Mouse (Mus musculus) limb, embryonic 15.5 days (tissue): ENCODE data around the gene Naa40. TPM values are rescaled to one million over a fixed set of nuclear protein-coding genes. Genes with fewer than 3 reads are reported as not detected.

Experiments used
- ATAC-seq: fragments of 200-750 bp; cut with Nextera tagmentation; 2 replicates; pipeline ENCODE4 v1.8.0; 2017; ENCODE audit warnings: low read depth, moderate TSS enrichment; ENCODE audit not compliant: insufficient number of reproducible peaks, low FRiP score, low TSS enrichment
- H3K27ac ChIP-seq: fragments of 300-500 bp; sonication (generic); 2 replicates; pipeline ENCODE4 v1.5.1; 2015; ENCODE audit warnings: moderate library complexity, mild to moderate bottlenecking, inconsistent platforms
- H3K27me3 ChIP-seq: fragments of 300-500 bp; sonication (generic); 2 replicates; pipeline ENCODE4 v1.6.1; 2015; ENCODE audit warnings: inconsistent platforms
- H3K36me3 ChIP-seq: fragments of 300-500 bp; sonication (generic); 2 replicates; pipeline ENCODE4 v1.6.1; 2015; ENCODE audit warnings: inconsistent platforms
- H3K4me1 ChIP-seq: fragments of 300-500 bp; sonication (generic); 2 replicates; pipeline ENCODE4 v1.6.1; 2015; ENCODE audit warnings: inconsistent platforms
- H3K4me2 ChIP-seq: fragments of 300-500 bp; sonication (generic); 2 replicates; pipeline ENCODE4 v1.6.1; 2015; ENCODE audit warnings: mild to moderate bottlenecking, inconsistent platforms
- H3K4me3 ChIP-seq: fragments of 300-500 bp; sonication (generic); 2 replicates; pipeline ENCODE4 v1.5.1; 2015; ENCODE audit warnings: mild to moderate bottlenecking, inconsistent platforms
- H3K9ac ChIP-seq: fragments of 300-500 bp; sonication (generic); 2 replicates; pipeline ENCODE4 v1.6.1; 2015; ENCODE audit warnings: inconsistent platforms
- H3K9me3 ChIP-seq: fragments of 300-500 bp; sonication (generic); 2 replicates; pipeline ENCODE4 v1.6.1; 2016; ENCODE audit warnings: inconsistent platforms
- WGBS: fragments of 180-500 bp; shearing (Covaris S2); methylation state at CpG from one replicate; pipeline ENCODE4 v1.1.7; 2015; 5-methylcytosine and 5-hydroxymethylcytosine counted together
- polyA plus RNA-seq: library from polyadenylated mRNA; unstranded; fragments of >200 nt; fragmentation: Nextera tagmentation; extraction: Ambion mirVana; gene quantifications from 2 replicates; pipeline ENCODE4 v1.2.1, GENCODE M21; 2015

The Naa40 gene
- polyA plus RNA-seq, 1 experiment from 2014 or later = 45.0 TPM

DNA sequence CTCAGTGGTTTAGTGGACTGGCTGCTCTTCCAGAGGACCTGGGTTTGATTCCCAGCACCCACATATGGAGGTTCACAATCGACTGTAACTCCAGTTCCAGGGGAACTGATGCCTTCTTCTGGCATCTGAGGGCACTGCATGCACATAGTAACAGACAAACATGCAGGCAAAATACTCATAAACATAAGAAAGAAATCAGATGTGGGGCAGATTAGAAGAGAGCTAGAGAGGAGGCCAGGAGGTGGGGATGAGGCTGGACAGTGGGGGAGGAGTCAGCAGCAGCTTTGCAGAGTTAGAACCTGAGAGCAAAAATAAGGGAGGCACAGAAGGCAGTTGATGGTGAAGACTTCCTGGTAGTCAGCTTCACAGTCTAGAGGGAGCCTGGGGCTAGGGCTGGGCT, 21.6 kb upstream of the Naa40 start:
- no peak for ATAC-seq

DNA sequence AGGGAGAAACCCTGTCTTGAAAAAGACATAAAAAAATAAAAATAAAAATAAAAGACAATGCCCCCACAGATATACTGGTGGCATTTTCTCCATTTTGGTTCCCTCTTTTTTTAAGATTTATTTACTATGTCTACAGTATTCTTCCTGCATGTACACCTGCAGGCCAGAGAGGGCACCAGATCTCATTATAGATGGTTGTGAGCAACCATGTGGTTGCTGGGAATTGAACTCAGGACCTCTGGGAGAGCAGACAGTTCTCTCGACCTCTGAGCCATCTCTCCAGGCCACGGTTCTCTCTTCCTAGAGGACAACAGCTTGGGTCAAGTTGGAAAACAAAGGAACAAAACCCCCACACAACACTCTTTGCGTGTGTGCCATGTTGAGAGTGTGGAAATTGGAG, 21.0 kb upstream of the Naa40 start:
- no peak overlapping the region for H3K4me2 ChIP-seq
- H3K4me1 ChIP-seq = peaks cover 31% of the 10 kb centered on the region
- H3K36me3 ChIP-seq = no peaks in the 10 kb centered on the region
- no peak overlapping the region for H3K4me3 ChIP-seq
- no peaks in the 10 kb centered on the region for H3K9me3 ChIP-seq
- ATAC-seq = no peak
- 92% methylated on average over 3 of the region's 3 CpGs for WGBS
- H3K27me3 ChIP-seq = no peaks in the 10 kb centered on the region
- no peak overlapping the region for H3K27ac ChIP-seq
- no peak overlapping the region for H3K9ac ChIP-seq

More for the DNA sequence above, 21.6 kb upstream of the Naa40 start:
- Histone ChIP-seq H3K27ac (no peak overlapping the region), H3K4me1 (peaks cover 37% of the 10 kb centered on the region), H3K36me3 (no peaks in the 10 kb centered on the region), H3K9me3 (no peaks in the 10 kb centered on the region), H3K4me3 (no peak overlapping the region), H3K4me2 (no peak overlapping the region), H3K27me3 (no peaks in the 10 kb centered on the region), H3K9ac (no peak overlapping the region)
- 80% methylated on average over 1 of the region's 1 CpGs for WGBS

DNA sequence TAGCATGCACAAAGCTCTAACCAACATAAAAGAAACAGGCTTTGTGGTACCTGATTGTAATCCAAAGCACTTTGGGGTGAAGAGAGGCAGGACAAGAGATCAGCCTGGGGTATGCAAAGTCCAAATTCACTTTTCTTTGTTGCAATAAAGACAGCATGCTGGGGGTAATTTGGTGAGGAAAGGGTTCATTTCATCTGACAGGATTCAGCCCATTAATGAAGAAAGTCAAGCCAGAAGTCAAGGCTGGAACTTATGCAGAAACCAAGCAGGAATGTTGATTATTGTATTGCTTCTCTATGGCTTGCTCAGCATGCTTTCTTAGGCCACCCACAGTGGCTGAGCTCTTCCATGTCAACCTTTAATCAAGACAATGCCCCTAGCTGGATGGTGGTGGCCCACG, 20.5 kb upstream of the Naa40 start:
- Histone ChIP-seq H3K27me3 (no peaks in the 10 kb centered on the region), H3K4me1 (peaks cover 26% of the 10 kb centered on the region), H3K4me2 (no peak overlapping the region), H3K36me3 (no peaks in the 10 kb centered on the region), H3K9me3 (no peaks in the 10 kb centered on the region), H3K27ac (no peak overlapping the region), H3K4me3 (no peak overlapping the region), H3K9ac (no peak overlapping the region)
- WGBS = 94% methylated on average over 1 of the region's 1 CpGs
- ATAC-seq = no peak

DNA sequence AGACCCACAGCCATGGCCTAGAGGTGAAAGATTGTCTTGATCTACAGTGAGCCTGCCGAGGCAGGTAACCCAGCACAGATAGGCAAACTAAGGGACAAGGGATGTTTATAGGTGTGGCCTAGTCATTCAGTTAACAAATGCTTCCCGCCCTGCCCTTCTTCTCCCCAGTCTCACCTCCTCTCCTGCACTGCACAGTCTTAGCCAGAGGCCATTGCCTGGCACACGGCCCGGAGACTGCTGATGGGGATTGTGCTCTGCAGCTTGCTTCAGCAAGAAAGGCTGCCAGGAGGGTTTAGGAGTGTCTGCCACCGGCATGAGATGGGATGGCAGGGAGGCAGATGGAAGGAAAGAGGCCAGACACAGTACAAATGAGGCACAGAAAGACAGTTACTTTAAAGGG, 16.9 kb upstream of the Naa40 start:
- H3K9me3 ChIP-seq = no peaks in the 10 kb centered on the region
- no peak overlapping the region for H3K9ac ChIP-seq
- no peak overlapping the region for H3K4me2 ChIP-seq
- no peak overlapping the region for H3K4me3 ChIP-seq
- H3K4me1 ChIP-seq = no peaks in the 10 kb centered on the region
- no peak overlapping the region for H3K27ac ChIP-seq
- no peaks in the 10 kb centered on the region for H3K27me3 ChIP-seq
- 66% methylated on average over 5 of the region's 5 CpGs for WGBS
- no peaks in the 10 kb centered on the region for H3K36me3 ChIP-seq
- ATAC-seq = no peak

DNA sequence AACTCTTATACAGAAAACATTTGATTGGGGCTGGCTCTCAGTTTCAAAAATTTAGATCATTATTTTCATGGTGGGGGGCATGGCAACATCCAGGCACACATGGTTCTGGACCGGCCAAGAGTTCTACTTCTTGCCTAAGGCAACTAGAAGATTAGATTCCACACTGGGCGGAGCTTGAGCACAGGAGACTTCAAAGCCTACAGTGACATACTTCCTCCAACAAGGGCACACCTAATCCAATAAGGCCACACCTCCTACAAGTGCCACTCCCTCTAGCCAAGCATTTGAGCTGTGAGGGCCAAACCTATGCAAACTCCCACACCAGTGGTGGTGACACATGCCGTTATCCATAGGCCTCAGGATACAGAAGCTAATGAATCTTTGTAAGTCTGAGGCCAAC, 5.0 kb upstream of the Naa40 start:
- peaks cover 4% of the 10 kb centered on the region; the same call in 1 of the 2 replicates for H3K4me1 ChIP-seq
- H3K27me3 ChIP-seq = no peaks in the 10 kb centered on the region
- no peaks in the 10 kb centered on the region for H3K9me3 ChIP-seq
- no peak overlapping the region for H3K9ac ChIP-seq
- H3K27ac ChIP-seq = no peak overlapping the region
- no peak overlapping the region for H3K4me2 ChIP-seq
- ATAC-seq = no peak
- H3K4me3 ChIP-seq = no peak overlapping the region
- no peaks in the 10 kb centered on the region for H3K36me3 ChIP-seq
- 60% methylated on average over 3 of the region's 3 CpGs for WGBS

DNA sequence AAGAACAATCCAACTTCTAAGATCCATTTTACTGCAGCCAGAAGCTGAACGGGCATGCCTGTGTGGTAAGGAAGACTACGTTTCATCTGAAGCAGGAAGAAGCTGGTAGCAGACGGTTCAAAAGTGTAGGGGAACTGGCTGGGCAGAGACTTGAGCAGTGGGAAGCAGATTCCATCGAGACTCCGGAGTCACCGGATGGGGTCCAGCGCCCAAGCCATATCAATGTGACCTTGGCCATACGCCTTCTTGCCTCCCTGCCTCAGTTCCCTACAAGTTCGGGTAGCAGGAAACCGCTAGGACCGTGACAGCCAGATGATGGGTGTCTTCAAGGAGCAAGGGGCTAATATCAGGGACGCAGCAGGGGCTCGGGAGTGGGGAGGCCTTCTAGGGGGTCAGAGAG, 692 bp downstream of the Naa40 start:
- Histone ChIP-seq H3K4me2 (peak overlapping the region; percentile 92), H3K36me3 (0 out of 2 replicates have a peak, but pooled peaks cover 14% of the 10 kb centered on the region), H3K4me3 (peak overlapping the region; percentile 84), H3K9me3 (no peaks in the 10 kb centered on the region), H3K27me3 (no peaks in the 10 kb centered on the region), H3K27ac (peak overlapping the region; percentile 81), H3K4me1 (peaks cover 21% of the 10 kb centered on the region), H3K9ac (peak overlapping the region; percentile 81)
- no peak for ATAC-seq
- WGBS = 3% methylated on average over 13 of the region's 13 CpGs

DNA sequence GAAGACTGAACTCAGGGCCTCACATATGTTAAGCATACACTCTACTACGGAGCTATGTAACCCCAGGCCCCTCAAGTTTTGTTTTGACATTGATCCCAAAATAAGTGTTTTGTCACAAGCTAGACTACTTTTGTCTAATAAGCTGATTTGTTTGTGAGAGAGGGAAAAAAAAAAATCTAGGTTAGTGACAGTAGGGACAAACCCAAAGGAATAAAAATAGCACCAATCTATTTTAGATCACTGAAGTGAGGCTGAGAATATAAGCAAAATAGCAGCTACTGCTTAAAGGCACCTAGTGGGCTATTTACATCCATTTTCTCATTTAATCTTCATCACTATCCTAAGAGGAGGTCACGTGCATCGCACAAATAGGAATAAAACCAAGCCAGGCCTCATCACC, 1.4 kb downstream of the Naa40 start:
- 88% methylated on average over 3 of the region's 3 CpGs for WGBS
- Histone ChIP-seq H3K4me2 (peak overlapping the region; percentile 92), H3K9ac (peak overlapping the region; percentile 81; the same call in 1 of the 2 replicates), H3K27me3 (no peaks in the 10 kb centered on the region), H3K4me3 (peak overlapping the region; percentile 84; the same call in 1 of the 2 replicates), H3K27ac (no peak overlapping the region), H3K36me3 (peaks cover 16% of the 10 kb centered on the region; the same call in 1 of the 2 replicates), H3K4me1 (peaks cover 22% of the 10 kb centered on the region), H3K9me3 (no peaks in the 10 kb centered on the region)
- no peak for ATAC-seq

DNA sequence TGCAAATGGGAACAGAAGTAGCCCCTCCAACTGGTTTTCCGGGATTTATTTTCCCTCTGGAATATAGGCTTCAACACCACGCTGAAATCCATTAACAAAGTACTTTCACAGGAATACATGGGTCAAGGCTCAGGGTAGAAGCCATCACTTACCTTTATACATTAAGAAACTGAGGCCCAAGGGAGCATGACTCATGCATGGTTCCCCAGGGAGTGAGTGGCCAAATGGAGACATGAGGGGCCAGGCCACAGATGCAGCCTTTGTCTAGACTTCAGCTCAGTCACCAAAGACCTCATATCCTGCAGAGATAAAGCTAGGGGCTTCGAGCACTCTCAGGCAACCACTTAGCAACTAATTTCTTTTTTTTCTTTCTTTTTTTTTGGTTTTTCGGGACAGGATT, 4.2 kb downstream of the Naa40 start:
- Histone ChIP-seq H3K4me1 (peaks cover 22% of the 10 kb centered on the region), H3K4me3 (no peak overlapping the region), H3K36me3 (peaks cover 36% of the 10 kb centered on the region), H3K27ac (no peak overlapping the region), H3K4me2 (no peak overlapping the region), H3K27me3 (no peaks in the 10 kb centered on the region), H3K9ac (no peak overlapping the region), H3K9me3 (no peaks in the 10 kb centered on the region)
- ATAC-seq = no peak
- WGBS = 82% methylated on average over 4 of the region's 4 CpGs

DNA sequence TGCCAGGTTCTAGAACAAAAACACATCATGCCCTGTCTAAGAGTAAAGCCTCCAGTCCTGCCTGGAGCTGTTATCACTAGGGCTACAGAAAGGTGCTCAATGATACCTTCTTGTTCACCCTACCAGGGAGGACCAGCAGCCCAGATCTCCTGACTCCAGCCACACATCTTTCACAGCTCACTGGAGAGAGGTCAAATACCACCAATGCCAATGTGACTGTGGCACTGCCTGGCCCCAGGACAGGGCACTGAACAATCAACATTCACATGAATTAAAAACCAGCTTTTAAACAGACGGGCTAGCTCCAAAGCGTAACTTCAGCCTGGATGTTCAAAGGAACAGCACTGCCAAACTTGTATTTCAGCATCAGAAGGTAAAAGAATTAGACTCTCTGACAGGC, 5.0 kb downstream of the Naa40 start:
- ATAC-seq = no peak
- 79% methylated on average over 2 of the region's 2 CpGs for WGBS
- H3K36me3 ChIP-seq = peaks cover 43% of the 10 kb centered on the region

DNA sequence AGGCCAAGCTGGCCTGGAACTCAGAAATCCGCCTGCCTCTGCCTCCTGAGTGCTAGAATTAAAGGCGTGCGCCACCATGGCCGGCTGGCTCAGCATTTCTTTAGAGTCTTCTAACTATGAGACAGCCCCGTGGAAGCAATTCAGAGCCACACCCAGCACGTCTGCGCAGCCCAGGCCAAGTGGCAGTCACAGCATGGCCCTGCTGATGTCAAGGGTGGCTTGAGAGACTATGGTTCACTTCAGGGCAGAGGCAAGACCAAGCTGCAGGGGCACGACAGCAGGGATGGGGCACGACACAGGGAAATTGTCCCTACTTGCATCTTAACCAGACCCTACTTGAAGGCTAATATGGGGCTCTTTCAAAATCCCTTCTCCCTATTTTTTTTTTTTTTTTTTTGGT, 5.5 kb downstream of the Naa40 start:
- Histone ChIP-seq H3K27ac (no peak overlapping the region), H3K4me3 (no peak overlapping the region), H3K4me1 (peaks cover 18% of the 10 kb centered on the region), H3K9ac (no peak overlapping the region), H3K27me3 (no peaks in the 10 kb centered on the region), H3K4me2 (no peak overlapping the region), H3K9me3 (no peaks in the 10 kb centered on the region), H3K36me3 (peaks cover 48% of the 10 kb centered on the region)
- WGBS = 89% methylated on average over 9 of the region's 9 CpGs
- no peak for ATAC-seq

More for the DNA sequence above, 5.0 kb downstream of the Naa40 start:
- Histone ChIP-seq H3K9me3 (no peaks in the 10 kb centered on the region), H3K4me2 (no peak overlapping the region), H3K4me1 (peaks cover 18% of the 10 kb centered on the region), H3K4me3 (no peak overlapping the region), H3K27me3 (no peaks in the 10 kb centered on the region), H3K27ac (no peak overlapping the region), H3K9ac (no peak overlapping the region)

DNA sequence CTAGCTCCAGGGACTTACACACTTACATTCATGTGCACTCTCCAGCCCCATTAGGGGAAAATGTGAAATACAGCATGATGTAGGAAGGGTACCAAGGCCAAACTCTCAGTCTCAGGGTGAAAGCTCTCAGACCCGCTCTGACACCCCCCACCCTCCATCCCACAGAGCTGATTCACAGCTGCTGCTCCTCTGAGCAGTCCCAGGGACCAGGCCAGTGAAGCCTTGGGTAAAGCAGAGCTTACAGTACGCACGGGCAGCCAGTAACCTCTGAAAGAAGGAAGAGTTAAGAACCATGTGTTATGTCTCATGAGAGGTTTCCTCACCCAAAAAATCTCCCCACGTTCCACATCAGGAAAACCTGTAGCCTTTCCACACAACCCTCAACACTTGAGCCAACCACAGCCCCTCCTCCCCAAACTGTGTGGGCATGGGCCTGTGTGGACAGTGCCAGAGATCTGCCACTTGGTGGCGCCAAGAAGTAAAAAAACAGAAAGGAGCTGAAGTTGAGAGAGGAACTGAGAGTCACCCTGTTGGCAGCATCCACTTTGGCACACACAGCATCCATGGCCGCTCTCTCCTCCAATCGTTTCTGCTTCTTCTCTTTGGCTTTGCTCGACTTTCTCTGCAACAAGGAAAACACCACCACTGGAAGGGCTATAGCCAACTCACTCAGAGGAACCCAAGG, 6.3 kb downstream of the Naa40 start:
- ATAC-seq = peak; percentile 59; the same call in 1 of the 2 replicates
- Histone ChIP-seq H3K9ac (no peak overlapping the region), H3K36me3 (peaks cover 56% of the 10 kb centered on the region), H3K4me2 (no peak overlapping the region), H3K4me1 (peaks cover 10% of the 10 kb centered on the region), H3K9me3 (no peaks in the 10 kb centered on the region), H3K27ac (no peak overlapping the region), H3K27me3 (no peaks in the 10 kb centered on the region), H3K4me3 (no peak overlapping the region)
- WGBS = 54% methylated on average over 8 of the region's 8 CpGs

DNA sequence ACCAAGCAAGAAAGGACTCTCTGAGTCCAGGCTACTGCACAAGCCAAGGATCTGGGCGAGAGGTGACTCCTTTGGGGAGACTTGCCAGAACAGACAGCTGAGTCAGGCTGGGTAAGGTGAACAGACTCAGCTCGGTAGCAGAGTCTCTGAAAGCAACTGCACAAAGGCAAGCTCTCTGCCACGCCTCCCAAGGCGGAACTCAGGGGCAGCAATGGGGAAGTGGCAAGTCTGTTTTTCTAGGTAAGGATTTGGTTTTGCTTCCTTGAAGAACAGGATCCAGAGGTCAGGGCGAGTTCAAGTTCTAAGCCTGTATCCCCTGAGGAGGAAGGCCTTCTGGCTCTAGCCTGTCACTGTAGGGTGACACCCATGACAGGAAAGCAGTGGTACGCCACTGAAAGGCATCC, 14.5 kb downstream of the Naa40 start:
- Histone ChIP-seq H3K36me3 (peaks cover 61% of the 10 kb centered on the region), H3K9ac (no peak overlapping the region), H3K27ac (no peak overlapping the region), H3K4me3 (no peak overlapping the region), H3K4me1 (no peaks in the 10 kb centered on the region), H3K9me3 (no peaks in the 10 kb centered on the region), H3K4me2 (no peak overlapping the region), H3K27me3 (no peaks in the 10 kb centered on the region)
- no peak for ATAC-seq
- WGBS = 72% methylated on average over 6 of the region's 6 CpGs
